Mouse (Mus musculus) brain, embryonic 14.5 days (tissue): ENCODE measurements at regions not wholly inside any gene's neighbourhood (a gene's known extent, or its start where the extent isn't known, plus 50 kb on each side); places are given as distances from the start of the nearest gene placed in this dataset.

Source experiments
- CTCF ChIP-seq: fragments of 200-500 bp; IDR thresholded peaks from 2 replicates; pipeline ENCODE4 v1.5.1; 2012; ENCODE audit warnings: inconsistent platforms, mild to moderate bottlenecking, moderate library complexity, borderline replicate concordance; ENCODE audit not compliant: insufficient read depth, insufficient read length; ENCODE audit errors: extremely low read depth
- POLR2A ChIP-seq: fragments of 200-500 bp; IDR thresholded peaks from 2 replicates; pipeline ENCODE4 v1.6.1; 2012; ENCODE audit warnings: mild to moderate bottlenecking, inconsistent platforms, borderline replicate concordance; ENCODE audit not compliant: poor library complexity, insufficient read depth, insufficient read length, severe bottlenecking; ENCODE audit errors: extremely low read depth

DNA sequence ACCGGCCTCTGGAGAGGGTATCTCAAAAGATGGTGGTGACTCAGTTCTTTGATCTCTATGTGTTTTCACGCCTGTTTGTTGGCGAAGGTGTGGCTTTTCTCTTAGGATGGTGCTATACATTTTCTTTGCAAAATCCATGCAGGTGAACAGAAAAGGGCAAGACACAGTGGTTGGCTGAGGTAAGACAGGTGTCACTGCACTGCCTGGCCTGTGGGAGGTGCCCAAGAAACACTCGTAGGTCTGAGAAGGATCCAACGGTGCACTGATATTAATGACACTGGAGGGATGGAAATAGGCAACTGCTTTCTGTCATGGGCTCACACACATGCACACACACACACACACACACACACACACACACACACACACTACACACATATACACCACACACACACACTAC is 283.1 kb downstream of the Vrk1 start:
- TF ChIP-seq CTCF (peak; percentile 45; the same call in 1 of the 2 replicates), POLR2A (no peak)
